ENCODE assay signal across 9 mouse cellular contexts in the genomic region with DNA sequence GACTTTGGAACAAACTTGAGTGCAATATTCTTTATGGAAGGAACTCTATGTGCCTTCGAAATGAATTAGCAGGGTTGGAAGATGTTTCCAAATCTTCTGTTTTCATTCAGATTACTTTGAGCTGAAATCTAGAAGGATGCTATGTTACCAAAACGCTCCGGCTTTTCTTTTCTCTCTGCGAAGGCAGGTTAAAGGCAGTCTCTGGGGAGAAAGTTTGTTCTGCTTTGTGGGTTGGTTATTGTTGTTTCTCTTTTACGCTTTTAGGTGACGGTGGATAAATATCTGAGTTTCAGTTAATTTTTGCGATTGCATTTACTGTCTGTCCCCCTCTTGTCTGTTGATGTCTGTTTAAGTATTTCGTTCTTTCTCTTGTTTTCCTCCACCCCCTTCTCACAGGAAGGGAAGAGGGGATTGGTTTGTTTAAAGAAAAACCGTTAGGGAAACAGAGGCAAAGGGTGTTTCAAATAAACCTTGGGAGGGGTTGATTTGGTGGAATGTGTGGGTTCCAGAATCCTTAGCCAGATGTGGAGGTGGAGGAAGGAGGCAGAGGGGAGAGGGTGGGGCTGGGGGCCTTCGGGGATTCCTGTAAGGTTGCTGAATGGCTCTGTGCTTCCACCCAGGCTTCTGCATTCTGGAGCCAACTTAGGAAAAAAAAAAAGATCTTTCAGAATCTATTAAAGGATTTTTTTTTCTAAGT. TPM values are rescaled to one million over a fixed set of nuclear protein-coding genes. Genes with fewer than 3 reads are reported as not detected.
A peak's percentile ranks its signal among the peaks of the same experiment; 100 is the strongest.
DNase-seq lines count a peak whose midpoint lies in the region; ATAC-seq and TF ChIP-seq lines count a peak whose summit lies in the region.
"Had no signal": no experiment of that assay in that cellular context is flagged by ENCODE, and none has a peak within 500 bp of the region (broad histone marks: within the 10 kb centered on the region; RNA-seq: fewer than 3 reads in every experiment).

No protein-coding gene starts in this region.

- peak; percentile 62 for DNase-seq in NIH3T3 (ENCODE audit: low read depth)
- DNase-seq in liver, postnatal 0 days = no peak
- no peak for DNase-seq in embryo, embryonic 10 days (ENCODE audit: low spot score)
- DNase-seq in right cerebral cortex, postnatal 4 days = no peak

- TF ChIP-seq CTCF in liver, postnatal 0 days (IDR thresholded peaks at IDR 0.05; ENCODE audit: low read depth) = no peak

- H3K27ac ChIP-seq in liver, embryonic 15.5 days (replicated peaks) = no peak overlapping the region
- no peak overlapping the region for H3K27ac ChIP-seq in liver, embryonic 12.5 days
- peak overlapping the region; percentile 98 for H3K27ac ChIP-seq in embryonic facial prominence, embryonic 15.5 days (replicated peaks)
- H3K27ac ChIP-seq in liver, postnatal 0 days (ENCODE audit: low read depth) = no peak overlapping the region

- no peaks in the 10 kb centered on the region for H3K9me3 ChIP-seq in liver, embryonic 15.5 days (replicated peaks)
- H3K9me3 ChIP-seq in liver, embryonic 12.5 days (replicated peaks) = no peaks in the 10 kb centered on the region
- no peaks in the 10 kb centered on the region for H3K9me3 ChIP-seq in embryonic facial prominence, embryonic 15.5 days (replicated peaks)
- H3K9me3 ChIP-seq in liver, postnatal 0 days (ENCODE audit: low read length) = no peaks in the 10 kb centered on the region

- no peak overlapping the region for H3K9ac ChIP-seq in liver, embryonic 15.5 days
- no peak overlapping the region for H3K9ac ChIP-seq in liver, embryonic 12.5 days
- H3K9ac ChIP-seq in embryonic facial prominence, embryonic 15.5 days = peak overlapping the region; percentile 47
- H3K9ac ChIP-seq in liver, postnatal 0 days (replicated peaks) = no peak overlapping the region

- TF ChIP-seq EP300 in liver, postnatal 0 days (IDR thresholded peaks at IDR 0.05; ENCODE audit: low read depth) = no peak

- no peak for ATAC-seq in liver, embryonic 15.5 days (ENCODE audit: insufficient read depth)
- no peak for ATAC-seq in liver, embryonic 12.5 days
- ATAC-seq in embryonic facial prominence, embryonic 15.5 days (ENCODE audit: insufficient number of reproducible peaks, low FRiP score, low TSS enrichment, low read depth) = no peak
- ATAC-seq in liver, postnatal 0 days = no peak
- no peak for ATAC-seq in megakaryocyte-erythroid progenitor cell, adult 5-6 weeks (replicated peaks; ENCODE audit: low FRiP score, low TSS enrichment, poor library complexity, severe bottlenecking)

- no peak overlapping the region for H3K4me2 ChIP-seq in liver, embryonic 15.5 days
- no peak overlapping the region for H3K4me2 ChIP-seq in liver, embryonic 12.5 days
- H3K4me2 ChIP-seq in embryonic facial prominence, embryonic 15.5 days (replicated peaks) = peak overlapping the region; percentile 55
- 0 out of 2 replicates have a peak overlapping the region, but pooled peaks have one; percentile 23 for H3K4me2 ChIP-seq in liver, postnatal 0 days (ENCODE audit: low read depth, low read length)

- H3K36me3 ChIP-seq in liver, embryonic 15.5 days (replicated peaks) = no peaks in the 10 kb centered on the region
- H3K36me3 ChIP-seq in liver, embryonic 12.5 days = no peaks in the 10 kb centered on the region
- H3K36me3 ChIP-seq in embryonic facial prominence, embryonic 15.5 days = peaks cover 15% of the 10 kb centered on the region; the same call in 1 of the 2 replicates
- no peaks in the 10 kb centered on the region for H3K36me3 ChIP-seq in liver, postnatal 0 days (replicated peaks; ENCODE audit: insufficient read depth, low read length)

- WGBS in liver, embryonic 15.5 days (ENCODE audit: insufficient replicate concordance) = 45% methylated on average over 10 of the region's 10 CpGs
- 57% methylated on average over 10 of the region's 10 CpGs for WGBS in liver, embryonic 12.5 days (ENCODE audit: insufficient replicate concordance)
- 18% methylated on average over 10 of the region's 10 CpGs for WGBS in embryonic facial prominence, embryonic 15.5 days
- 53% methylated on average over 10 of the region's 10 CpGs for WGBS in liver, postnatal 0 days (ENCODE audit: insufficient replicate concordance)

- H3K27me3 ChIP-seq in liver, embryonic 15.5 days = no peaks in the 10 kb centered on the region
- H3K27me3 ChIP-seq in liver, embryonic 12.5 days (replicated peaks) = peaks cover 6% of the 10 kb centered on the region
- H3K27me3 ChIP-seq in embryonic facial prominence, embryonic 15.5 days = no peaks in the 10 kb centered on the region
- no peaks in the 10 kb centered on the region for H3K27me3 ChIP-seq in liver, postnatal 0 days (ENCODE audit: insufficient read depth, low read length)

- 0 out of 2 replicates have a peak, but pooled peaks cover 5% of the 10 kb centered on the region for H3K4me1 ChIP-seq in liver, embryonic 15.5 days (replicated peaks)
- no peaks in the 10 kb centered on the region for H3K4me1 ChIP-seq in liver, embryonic 12.5 days
- peaks cover 57% of the 10 kb centered on the region for H3K4me1 ChIP-seq in embryonic facial prominence, embryonic 15.5 days
- H3K4me1 ChIP-seq in liver, postnatal 0 days (ENCODE audit: insufficient read depth) = peaks cover 15% of the 10 kb centered on the region

- H3K4me3 ChIP-seq in liver, embryonic 15.5 days (replicated peaks) = 0 out of 2 replicates have a peak overlapping the region, but pooled peaks have one; percentile 0
- no peak overlapping the region for H3K4me3 ChIP-seq in liver, embryonic 12.5 days
- peak overlapping the region; percentile 52 for H3K4me3 ChIP-seq in embryonic facial prominence, embryonic 15.5 days (replicated peaks)
- peak overlapping the region; percentile 11 for H3K4me3 ChIP-seq in liver, postnatal 0 days (ENCODE audit: low read depth, low read length)

RNA-seq across cellular contexts. Expression of a gene that starts 1.1 kb away (rescaled TPM):
- 2.1 and 2.5 TPM in 2 replicates for polyA plus RNA-seq in liver, embryonic 15.5 days (2015; fragmentation: Nextera tagmentation; extraction: Ambion mirVana)
- polyA plus RNA-seq in liver, embryonic 12.5 days (2016; fragmentation: Nextera tagmentation; extraction: Ambion mirVana) = 0.74 and 0.99 TPM in 2 replicates
- polyA plus RNA-seq in embryonic facial prominence, embryonic 15.5 days (2015; fragmentation: Nextera tagmentation; extraction: Ambion mirVana) = 172 and 177 TPM in 2 replicates
- polyA plus RNA-seq in liver, postnatal 0 days (2015; fragmentation: Nextera tagmentation; extraction: Ambion mirVana) = 1.2 TPM in 2 replicates
- total RNA-seq in megakaryocyte-erythroid progenitor cell, adult 5-6 weeks (2014; fragmentation: Nextera tagmentation) = 1.1 and 2.0 TPM in 2 replicates
- total RNA-seq in megakaryocyte-erythroid progenitor cell, adult 5-6 weeks (2017) = 0.66 TPM in 1 of 2 replicates, not detected in the other

RNA-seq across cellular contexts. Expression of a gene that starts 53.3 kb away (rescaled TPM):
- not detected in 2 replicates for polyA plus RNA-seq in liver, embryonic 15.5 days (2015; fragmentation: Nextera tagmentation; extraction: Ambion mirVana)
- not detected in 2 replicates for polyA plus RNA-seq in liver, embryonic 12.5 days (2016; fragmentation: Nextera tagmentation; extraction: Ambion mirVana)
- 0.91 and 1.5 TPM in 2 replicates for polyA plus RNA-seq in embryonic facial prominence, embryonic 15.5 days (2015; fragmentation: Nextera tagmentation; extraction: Ambion mirVana)
- polyA plus RNA-seq in liver, postnatal 0 days (2015; fragmentation: Nextera tagmentation; extraction: Ambion mirVana) = not detected in 2 replicates
- not detected in 2 replicates for total RNA-seq in megakaryocyte-erythroid progenitor cell, adult 5-6 weeks (2014; fragmentation: Nextera tagmentation)
- total RNA-seq in megakaryocyte-erythroid progenitor cell, adult 5-6 weeks (2017) = not detected in 2 replicates
- total RNA-seq: adrenal gland, adult 18-20 months had no signal

Comparison
In these comparisons a context has a peak if more than half of its experiments do, and no peak if none do; other contexts are left out.
1. H3K4me2 ChIP-seq: peak in embryonic facial prominence, embryonic 15.5 days (single experiment) and liver, postnatal 0 days (single experiment); none in liver, embryonic 15.5 days (single experiment) and liver, embryonic 12.5 days (single experiment).
2. RNA of a gene that starts 1.1 kb away (polyA plus RNA-seq): 172 to 177 TPM in embryonic facial prominence, embryonic 15.5 days; 2.1 to 2.5 TPM in liver, embryonic 15.5 days, 1.2 TPM in liver, postnatal 0 days and 0.74 to 0.99 TPM in liver, embryonic 12.5 days; every median in the first group is over 10 times any median in the second.